Mouse (Mus musculus): Measurements from ENCODE around the gene Plch2. TPM values are rescaled to one million over a fixed set of nuclear protein-coding genes. Genes with fewer than 3 reads are reported as not detected.

The Plch2 gene
- polyA plus RNA-seq, 1 experiment from 2014 or later: 15.4 TPM

GRCm38 (mm10) chr4:155012788-155013187 lies 43.8 kb downstream of the Plch2 start:
- no peaks in the 10 kb centered on the region for H3K36me3 ChIP-seq (ENCODE audit: control insufficient read depth, insufficient read depth, low read length)
- H3K4me3 ChIP-seq (ENCODE audit: low read depth, low read length): no peak overlapping the region
- DNase-seq (ENCODE audit: low spot score) (peak; percentile 69), ATAC-seq (ENCODE audit: low FRiP score, low TSS enrichment) (peak; percentile 24; the same call in 1 of the 2 replicates)
- H3K4me1 ChIP-seq (replicated peaks; ENCODE audit: control insufficient read depth, insufficient read depth): no peaks in the 10 kb centered on the region
- H3K27me3 ChIP-seq (ENCODE audit: control insufficient read depth, insufficient read depth, low read length): no peaks in the 10 kb centered on the region
- TF ChIP-seq EP300 (optimal IDR thresholded peaks at IDR 0.05) (no peak), CTCF (IDR thresholded peaks at IDR 0.05; ENCODE audit: low read depth) (peak; percentile 85)
- no peak overlapping the region for H3K4me2 ChIP-seq (replicated peaks; ENCODE audit: low read depth)
- no peak overlapping the region for H3K27ac ChIP-seq (replicated peaks)
- H3K9me3 ChIP-seq (ENCODE audit: control insufficient read depth, low read length): no peaks in the 10 kb centered on the region
- 3% methylated on average over 4 of the region's 4 CpGs for WGBS
- no peak overlapping the region for H3K9ac ChIP-seq (ENCODE audit: low read length)

- H3K27me3 ChIP-seq (ENCODE audit: control insufficient read depth, insufficient read depth, low read length): no peaks in the 10 kb centered on the region
- no peaks in the 10 kb centered on the region for H3K9me3 ChIP-seq (ENCODE audit: control insufficient read depth, low read length)
- no peak overlapping the region for H3K27ac ChIP-seq (replicated peaks)
- H3K9ac ChIP-seq (ENCODE audit: low read length): no peak overlapping the region
- no peak overlapping the region for H3K4me2 ChIP-seq (replicated peaks; ENCODE audit: low read depth)
- no peaks in the 10 kb centered on the region for H3K4me1 ChIP-seq (replicated peaks; ENCODE audit: control insufficient read depth, insufficient read depth)
- TF ChIP-seq CTCF (IDR thresholded peaks at IDR 0.05; ENCODE audit: low read depth): no peak
- no peak for TF ChIP-seq EP300 (optimal IDR thresholded peaks at IDR 0.05)
- ATAC-seq (ENCODE audit: low FRiP score, low TSS enrichment): no peak
- DNase-seq (ENCODE audit: low spot score): no peak
- no peaks in the 10 kb centered on the region for H3K36me3 ChIP-seq (ENCODE audit: control insufficient read depth, insufficient read depth, low read length)
- WGBS: 72% methylated on average over 2 of the region's 2 CpGs
- no peak overlapping the region for H3K4me3 ChIP-seq (ENCODE audit: low read depth, low read length)
These were observed 44.5 kb downstream of the Plch2 start for GRCm38 (mm10) chr4:155012115-155012514.

GRCm38 (mm10) chr4:155011312-155012025 lies 45.1 kb downstream of the Plch2 start:
- H3K9me3 ChIP-seq (ENCODE audit: control insufficient read depth, low read length): no peaks in the 10 kb centered on the region
- no peak overlapping the region for H3K27ac ChIP-seq (replicated peaks)
- ATAC-seq (ENCODE audit: low FRiP score, low TSS enrichment): no peak
- no peak overlapping the region for H3K4me2 ChIP-seq (replicated peaks; ENCODE audit: low read depth)
- 68% methylated on average over 8 of the region's 8 CpGs for WGBS
- no peak overlapping the region for H3K4me3 ChIP-seq (ENCODE audit: low read depth, low read length)
- H3K27me3 ChIP-seq (ENCODE audit: control insufficient read depth, insufficient read depth, low read length): no peaks in the 10 kb centered on the region
- DNase-seq (ENCODE audit: low spot score): no peak
- no peak for TF ChIP-seq EP300 (optimal IDR thresholded peaks at IDR 0.05)
- no peak for TF ChIP-seq CTCF (IDR thresholded peaks at IDR 0.05; ENCODE audit: low read depth)
- H3K9ac ChIP-seq (ENCODE audit: low read length): no peak overlapping the region
- no peaks in the 10 kb centered on the region for H3K36me3 ChIP-seq (ENCODE audit: control insufficient read depth, insufficient read depth, low read length)
- H3K4me1 ChIP-seq (replicated peaks; ENCODE audit: control insufficient read depth, insufficient read depth): no peaks in the 10 kb centered on the region

- TF ChIP-seq CTCF (IDR thresholded peaks at IDR 0.05; ENCODE audit: low read depth): no peak
- TF ChIP-seq EP300 (optimal IDR thresholded peaks at IDR 0.05): no peak
- DNase-seq (ENCODE audit: low spot score): no peak
- no peaks in the 10 kb centered on the region for H3K4me1 ChIP-seq (replicated peaks; ENCODE audit: control insufficient read depth, insufficient read depth)
- no peak overlapping the region for H3K27ac ChIP-seq (replicated peaks)
- H3K4me2 ChIP-seq (replicated peaks; ENCODE audit: low read depth): no peak overlapping the region
- no peaks in the 10 kb centered on the region for H3K27me3 ChIP-seq (ENCODE audit: control insufficient read depth, insufficient read depth, low read length)
- H3K9me3 ChIP-seq (ENCODE audit: control insufficient read depth, low read length): no peaks in the 10 kb centered on the region
- no peak for ATAC-seq (ENCODE audit: low FRiP score, low TSS enrichment)
- H3K36me3 ChIP-seq (ENCODE audit: control insufficient read depth, insufficient read depth, low read length): no peaks in the 10 kb centered on the region
- H3K4me3 ChIP-seq (ENCODE audit: low read depth, low read length): no peak overlapping the region
- H3K9ac ChIP-seq (ENCODE audit: low read length): no peak overlapping the region
- WGBS: 66% methylated on average over 5 of the region's 5 CpGs
These were observed 45.7 kb downstream of the Plch2 start for GRCm38 (mm10) chr4:155010870-155011269.

GRCm38 (mm10) chr4:155009216-155009615 lies 47.4 kb downstream of the Plch2 start:
- Histone ChIP-seq H3K9me3 (ENCODE audit: control insufficient read depth, low read length) (no peaks in the 10 kb centered on the region), H3K27me3 (ENCODE audit: control insufficient read depth, insufficient read depth, low read length) (no peaks in the 10 kb centered on the region), H3K4me3 (ENCODE audit: low read depth, low read length) (no peak overlapping the region), H3K4me2 (replicated peaks; ENCODE audit: low read depth) (no peak overlapping the region), H3K9ac (ENCODE audit: low read length) (no peak overlapping the region), H3K36me3 (ENCODE audit: control insufficient read depth, insufficient read depth, low read length) (no peaks in the 10 kb centered on the region), H3K4me1 (replicated peaks; ENCODE audit: control insufficient read depth, insufficient read depth) (no peaks in the 10 kb centered on the region), H3K27ac (replicated peaks) (no peak overlapping the region)
- WGBS: 78% methylated on average over 3 of the region's 3 CpGs
- ATAC-seq (ENCODE audit: low FRiP score, low TSS enrichment) (no peak), DNase-seq (ENCODE audit: low spot score) (no peak)
- TF ChIP-seq CTCF (IDR thresholded peaks at IDR 0.05; ENCODE audit: low read depth) (no peak), EP300 (optimal IDR thresholded peaks at IDR 0.05) (no peak)

GRCm38 (mm10) chr4:155008075-155008474 lies 48.5 kb downstream of the Plch2 start:
- Histone ChIP-seq H3K27me3 (ENCODE audit: control insufficient read depth, insufficient read depth, low read length) (no peaks in the 10 kb centered on the region), H3K9me3 (ENCODE audit: control insufficient read depth, low read length) (no peaks in the 10 kb centered on the region), H3K9ac (ENCODE audit: low read length) (no peak overlapping the region), H3K4me3 (ENCODE audit: low read depth, low read length) (no peak overlapping the region), H3K27ac (replicated peaks) (no peak overlapping the region), H3K4me2 (replicated peaks; ENCODE audit: low read depth) (no peak overlapping the region), H3K4me1 (replicated peaks; ENCODE audit: control insufficient read depth, insufficient read depth) (no peaks in the 10 kb centered on the region), H3K36me3 (ENCODE audit: control insufficient read depth, insufficient read depth, low read length) (no peaks in the 10 kb centered on the region)
- DNase-seq (ENCODE audit: low spot score): no peak
- TF ChIP-seq EP300 (optimal IDR thresholded peaks at IDR 0.05): no peak
- TF ChIP-seq CTCF (IDR thresholded peaks at IDR 0.05; ENCODE audit: low read depth): no peak
- ATAC-seq (ENCODE audit: low FRiP score, low TSS enrichment): no peak

All from stomach, postnatal 0 days (tissue).